Mouse (Mus musculus): Measurements from ENCODE around the gene Cyth1.

GRCm38 (mm10) chr11:118229941-118230340 lies 18.5 kb downstream of the Cyth1 start:
- TF ChIP-seq TAL1 (IDR thresholded peaks at IDR 0.05; ENCODE audit: low read length) = no peak
- TF ChIP-seq GATA1 (IDR thresholded peaks at IDR 0.05; ENCODE audit: low read length) = no peak

Measured in erythroblast, embryonic 14.5 days (primary cell).